ENCODE assay signal across 18 mouse cellular contexts in the genomic region with DNA sequence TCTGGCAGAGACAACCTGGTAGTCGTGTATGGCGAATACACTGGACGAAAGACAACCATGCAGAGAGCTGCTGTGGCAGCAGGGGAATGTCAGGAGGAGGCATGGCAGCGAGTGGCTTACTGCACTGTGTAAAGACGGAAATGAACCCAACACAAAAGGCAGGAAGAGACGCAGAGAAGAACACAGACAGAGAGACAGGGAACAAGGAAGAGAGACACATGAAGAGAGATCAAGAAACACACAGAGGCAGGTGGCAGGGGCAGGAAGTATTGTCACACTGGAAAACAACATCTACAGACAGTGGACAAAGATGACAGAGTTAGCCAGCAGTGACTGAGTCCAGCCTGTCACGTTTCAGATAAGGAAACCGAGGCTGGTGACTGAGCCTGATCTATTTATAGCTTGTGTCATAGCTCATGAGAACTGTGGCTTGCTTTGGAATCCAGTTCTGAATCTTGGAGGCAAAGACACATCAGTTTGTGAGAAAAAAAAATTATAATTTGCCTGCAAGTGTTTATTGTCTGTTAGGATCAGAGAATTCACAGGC.
DNase-seq lines count a peak whose midpoint lies in the region; ATAC-seq lines count a peak whose summit lies in the region.
"Had no signal": no experiment of that assay in that cellular context is flagged by ENCODE, and none has a peak within 500 bp of the region (broad histone marks: within the 10 kb centered on the region; RNA-seq: fewer than 3 reads in every experiment).

No protein-coding gene starts in this region.

- H3K4me3 ChIP-seq in heart, embryonic 10.5 days, result no peak overlapping the region
- no peak overlapping the region for H3K4me3 ChIP-seq in heart, embryonic 16.5 days (ENCODE audit: low read length)
- H3K4me3 ChIP-seq: forebrain, embryonic 13.5 days; liver, embryonic 13.5 days; midbrain, embryonic 10.5 days; stomach, embryonic 15.5 days had no signal

- DNase-seq in heart, adult 8-10 months (ENCODE audit: low spot score), result peak; percentile 38
- DNase-seq in heart, postnatal 36 days, result no peak
- no peak for DNase-seq in heart, embryonic 10.5 days (ENCODE audit: low spot score)
- DNase-seq in thymus, postnatal 25 days, result peak; percentile 51
- DNase-seq in cerebellum, adult 9-10 months, result no peak
- DNase-seq in gastrocnemius, postnatal 25 days, result no peak
- DNase-seq: adrenal gland, adult 8-10 months; cerebellum, adult 11 months; cerebellum, postnatal 25 days; gastrocnemius, postnatal 36 days; liver, embryonic 13.5 days; lung, postnatal 10 days; right cerebral cortex, postnatal 14 days had no signal

- WGBS in heart, embryonic 10.5 days, result 34% methylated on average over 8 of the region's 8 CpGs
- WGBS in heart, embryonic 16.5 days, result 23% methylated on average over 8 of the region's 8 CpGs

- H3K4me1 ChIP-seq in heart, embryonic 10.5 days, result peaks cover 99% of the 10 kb centered on the region
- H3K4me1 ChIP-seq in heart, embryonic 16.5 days (ENCODE audit: control insufficient read depth, insufficient read depth, low read length), result peaks cover 52% of the 10 kb centered on the region

- intact Hi-C loops in heart, postnatal 36 days (cut with DNase I), result loop anchor here (2.0 kb wide), 1 partner anchor 39 kb away; no protein-coding TSS in a partner anchor

- no peaks in the 10 kb centered on the region for H3K9me3 ChIP-seq in heart, embryonic 10.5 days
- no peaks in the 10 kb centered on the region for H3K9me3 ChIP-seq in heart, embryonic 16.5 days (replicated peaks; ENCODE audit: control insufficient read depth, low read length)
- H3K9me3 ChIP-seq: forebrain, embryonic 13.5 days; liver, embryonic 13.5 days; midbrain, embryonic 10.5 days; stomach, embryonic 15.5 days had no signal

- no peaks in the 10 kb centered on the region for H3K36me3 ChIP-seq in heart, embryonic 10.5 days
- H3K36me3 ChIP-seq in heart, embryonic 16.5 days (ENCODE audit: control insufficient read depth, insufficient read depth), result no peaks in the 10 kb centered on the region
- H3K36me3 ChIP-seq: liver, embryonic 13.5 days; midbrain, embryonic 10.5 days; stomach, embryonic 15.5 days had no signal

- H3K27ac ChIP-seq in heart, embryonic 10.5 days, result peak overlapping the region; percentile 82
- H3K27ac ChIP-seq in heart, embryonic 16.5 days (ENCODE audit: low read length), result peak overlapping the region; percentile 87
- H3K27ac ChIP-seq: forebrain, embryonic 13.5 days; liver, embryonic 13.5 days; stomach, embryonic 15.5 days had no signal

- 0 out of 2 replicates have a peak, but pooled peaks cover 6% of the 10 kb centered on the region for H3K27me3 ChIP-seq in heart, embryonic 10.5 days (ENCODE audit: insufficient read depth, poor library complexity, severe bottlenecking)
- H3K27me3 ChIP-seq in heart, embryonic 16.5 days (ENCODE audit: control insufficient read depth, insufficient read depth, low read length), result no peaks in the 10 kb centered on the region
- H3K27me3 ChIP-seq: forebrain, embryonic 13.5 days; stomach, embryonic 15.5 days had no signal

- 0 out of 2 replicates have a peak overlapping the region, but pooled peaks have one; percentile 14 for H3K9ac ChIP-seq in heart, embryonic 16.5 days (ENCODE audit: low read length)
- H3K9ac ChIP-seq: forebrain, embryonic 13.5 days; liver, embryonic 13.5 days; stomach, embryonic 15.5 days had no signal

- no peak; the same call in 1 of the 2 replicates for ATAC-seq in heart, embryonic 16.5 days (replicated peaks; ENCODE audit: extremely low read depth, insufficient read depth, low FRiP score)
- ATAC-seq: forebrain, embryonic 13.5 days; inflammation-experienced regulatory T-cells, adult 6 months had no signal

- H3K4me2 ChIP-seq in heart, embryonic 16.5 days (ENCODE audit: low read depth, low read length), result no peak overlapping the region
- H3K4me2 ChIP-seq: forebrain, embryonic 13.5 days; liver, embryonic 13.5 days; stomach, embryonic 15.5 days had no signal

Comparison
In these comparisons a context has a peak if more than half of its experiments do, and no peak if none do; other contexts are left out.
1. DNase-seq: peak in heart, adult 8-10 months (single experiment) and thymus, postnatal 25 days (single experiment); none in heart, postnatal 36 days (0 of 2), heart, embryonic 10.5 days (single experiment), cerebellum, adult 9-10 months (single experiment) and gastrocnemius, postnatal 25 days (single experiment).